Mouse (Mus musculus) retina, postnatal 1 day (tissue): ENCODE measurements around the gene Pgap1.

Experiments
- DNase-seq: peaks from one replicate; pipeline ENCODE4 v3.0.0-alpha.2; 2012

Gene Pgap1

DNA sequence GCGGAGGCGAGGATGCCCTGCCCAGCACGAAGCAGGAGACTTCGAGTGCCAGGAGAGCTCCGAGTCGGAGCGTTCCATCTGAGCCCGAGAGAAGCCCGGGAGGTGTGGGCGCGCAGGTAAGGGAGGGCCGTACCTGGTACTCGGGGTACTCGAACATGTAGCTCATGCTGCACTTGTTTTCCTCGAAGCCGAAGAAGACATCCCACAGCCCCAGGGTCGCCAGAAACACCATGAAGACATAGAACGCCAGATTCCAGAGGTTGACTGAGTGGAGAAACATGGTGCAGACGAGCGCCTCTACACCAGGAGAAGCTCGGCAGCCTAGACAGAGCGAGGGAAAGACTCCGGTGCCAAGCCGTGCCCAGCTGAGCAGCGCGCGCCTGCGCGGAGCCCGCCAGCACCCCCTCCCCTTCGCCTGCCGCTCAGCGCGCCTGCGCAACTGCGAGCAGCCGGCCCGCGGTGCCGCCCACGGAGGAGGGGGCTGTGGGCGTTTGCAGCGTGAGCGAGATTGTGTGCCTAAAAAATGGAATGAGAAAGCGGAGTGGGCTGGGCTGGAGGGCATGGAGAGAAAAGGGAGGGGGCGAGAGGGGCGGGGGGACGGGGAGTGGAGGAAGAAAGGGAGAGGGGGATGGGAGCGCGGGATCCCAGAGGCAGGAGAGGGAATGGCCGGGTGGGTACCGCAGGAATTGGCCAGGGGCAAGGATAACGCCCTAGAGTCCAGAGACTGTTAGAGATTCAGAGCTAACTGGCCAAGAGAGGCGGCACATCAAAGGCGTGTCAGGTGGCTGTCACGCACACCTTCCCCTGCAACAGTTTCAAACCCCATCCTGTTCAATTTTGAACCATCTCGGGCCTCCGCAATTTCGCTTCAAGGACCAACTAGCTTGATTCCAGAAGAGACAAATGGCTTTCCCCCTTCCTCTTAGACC lies at the start of gene Pgap1:
Gene Pgap1 (minus strand): TSS at position 384 of the 929 bp plus-strand sequence.
- peak; percentile 97 for DNase-seq

DNA sequence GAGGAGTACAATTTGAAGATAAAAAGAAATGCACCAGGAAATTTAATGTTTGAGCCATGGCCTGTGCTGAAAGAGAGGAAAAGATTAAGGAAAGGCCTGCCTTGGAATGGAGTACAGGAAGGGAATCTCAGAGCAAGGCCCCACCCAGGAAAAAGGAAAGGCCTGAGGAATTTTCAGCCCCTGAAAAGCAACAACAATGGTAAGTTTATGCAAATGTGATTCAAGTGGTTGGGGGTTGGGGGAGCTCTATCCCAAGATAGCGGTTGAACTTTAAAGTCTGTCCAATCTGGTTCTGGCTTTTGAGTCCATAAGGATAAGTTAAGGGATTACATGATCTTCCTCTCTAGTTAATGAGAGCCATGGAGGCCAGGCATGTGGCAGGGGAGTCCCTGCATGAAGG lies 49.5 kb upstream of the Pgap1 start:
- DNase-seq, result no peak

DNA sequence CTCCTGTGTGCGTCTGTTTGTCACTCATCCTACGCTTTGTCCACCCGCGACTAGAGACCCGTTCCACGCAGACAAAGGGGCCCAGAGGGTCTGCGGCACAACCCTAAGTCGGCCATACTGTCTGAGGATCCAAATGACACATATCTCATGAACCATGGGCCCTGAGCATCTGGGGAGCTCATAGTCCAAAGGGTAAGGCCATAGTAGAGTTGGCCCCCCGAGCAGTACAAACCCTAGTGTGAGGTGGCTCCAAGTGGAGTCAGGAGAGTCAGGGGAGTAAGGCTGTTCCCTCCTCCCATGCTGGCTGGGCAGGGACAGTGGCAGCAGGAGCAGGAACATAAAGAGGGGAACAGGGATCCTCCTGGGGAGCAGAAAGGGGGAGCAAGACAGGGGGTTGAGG lies 44.2 kb upstream of the Pgap1 start:
- no peak for DNase-seq

DNA sequence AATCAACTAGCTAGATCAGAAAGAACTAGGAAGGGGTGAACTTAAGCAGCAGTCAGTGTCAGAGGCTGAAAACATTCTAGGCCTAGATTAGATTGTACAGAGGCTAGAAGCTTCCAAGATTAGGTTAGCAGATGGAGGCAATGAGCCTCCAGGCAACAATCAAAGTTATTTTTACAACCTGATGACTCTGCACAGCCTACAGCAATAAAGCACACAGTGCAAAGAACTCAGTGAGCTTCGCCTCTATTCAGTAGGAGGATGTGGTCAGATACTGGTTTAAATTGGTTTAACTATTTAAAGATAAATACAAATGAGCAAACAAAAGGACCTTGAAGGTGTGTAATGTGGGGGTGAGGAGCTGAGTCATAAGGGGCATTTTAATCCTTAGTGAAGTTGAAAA lies 42.8 kb upstream of the Pgap1 start:
- no peak for DNase-seq

DNA sequence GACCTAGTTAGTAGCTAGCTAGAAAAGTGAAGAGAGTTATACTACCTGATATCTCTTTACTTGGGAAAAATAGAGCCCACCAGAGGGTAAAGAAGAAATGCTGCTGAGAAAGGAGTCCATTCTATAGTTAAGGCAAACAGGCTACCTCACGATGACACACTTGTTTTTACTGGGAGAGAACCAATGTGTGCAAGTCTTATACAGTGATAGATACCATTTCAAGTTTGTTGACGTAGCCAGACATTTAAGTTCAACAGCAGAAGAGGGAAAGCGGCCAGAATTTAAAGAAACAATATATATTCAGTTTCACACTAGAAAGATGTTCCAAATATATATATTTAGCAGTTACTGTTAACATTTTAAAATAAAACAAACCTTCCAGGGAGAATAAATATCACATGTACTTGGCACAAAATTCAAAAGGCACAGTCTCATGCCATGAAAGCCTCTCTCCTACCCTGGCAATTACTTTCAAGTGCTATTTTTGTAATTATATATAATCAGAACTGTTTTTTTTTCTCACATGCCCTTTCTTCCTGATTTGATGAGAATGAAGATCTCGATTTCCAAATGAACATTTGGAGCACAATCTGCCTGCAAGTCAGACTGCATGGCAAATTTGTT lies 40.2 kb upstream of the Pgap1 start:
- DNase-seq, result no peak

DNA sequence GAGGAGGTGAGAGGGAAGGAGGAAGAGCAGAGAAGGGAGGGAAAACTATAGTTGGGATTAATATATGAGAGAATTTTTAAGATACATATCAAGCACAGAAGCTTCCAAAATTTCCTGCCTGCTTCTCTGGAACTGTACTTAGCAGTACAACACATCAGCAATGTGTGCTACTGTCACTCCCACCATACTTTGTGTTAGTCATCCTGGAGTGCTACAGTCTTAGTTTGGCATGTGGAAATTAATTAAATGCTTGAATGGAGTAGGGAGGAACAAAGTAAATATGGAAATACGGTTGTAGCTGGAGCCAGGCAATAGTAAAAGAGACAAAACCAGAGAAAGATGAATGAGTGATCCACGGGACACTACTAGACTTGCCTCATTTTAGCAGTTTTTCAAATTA lies 38.7 kb upstream of the Pgap1 start:
- DNase-seq, result no peak

DNA sequence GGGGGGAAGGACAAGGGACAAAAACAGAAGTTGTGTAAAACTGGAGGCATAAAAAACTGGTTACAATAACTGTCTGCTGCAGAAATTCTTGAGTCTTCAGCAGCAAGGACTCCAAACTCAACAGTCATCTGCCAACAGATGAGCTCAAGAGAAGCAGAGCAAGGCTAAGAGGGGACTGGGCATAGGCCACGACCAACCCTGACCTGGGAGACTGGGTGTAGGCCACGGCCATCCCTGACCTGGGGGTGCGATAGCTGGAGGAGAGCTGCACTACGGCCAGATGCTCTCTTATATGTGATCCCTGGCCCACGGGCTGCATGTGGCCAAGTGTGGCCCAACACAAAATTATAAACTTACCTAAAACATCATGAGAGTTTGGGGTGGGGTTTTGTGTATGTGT lies 29.6 kb upstream of the Pgap1 start:
- no peak for DNase-seq

DNA sequence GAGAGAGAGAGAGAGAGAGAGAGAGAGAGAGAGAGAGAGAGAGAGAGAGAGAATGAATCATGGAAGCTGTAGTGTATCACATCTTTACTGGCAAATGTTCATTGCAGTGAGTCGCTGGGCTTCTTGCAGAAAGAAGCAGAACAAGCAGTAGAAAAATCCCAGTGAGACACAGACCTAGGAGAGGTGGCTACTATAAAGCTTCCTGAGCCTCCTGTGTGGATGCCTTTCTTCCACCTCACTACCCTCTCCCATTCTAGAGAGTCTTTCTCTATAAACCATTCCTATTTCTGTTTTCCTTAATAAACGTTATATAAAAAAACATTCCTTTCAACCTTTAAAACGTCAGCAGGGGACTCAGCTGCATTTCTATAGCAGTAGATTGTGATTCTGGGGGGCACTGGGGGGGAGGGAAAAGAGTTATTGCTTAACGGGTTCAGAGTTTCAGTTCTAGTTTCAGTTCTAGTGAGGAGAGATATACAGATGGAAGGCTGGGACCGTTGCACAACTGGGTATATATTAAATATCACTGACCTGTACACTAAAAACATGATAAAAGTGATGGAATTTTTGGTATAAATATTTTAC lies 28.6 kb upstream of the Pgap1 start:
- no peak for DNase-seq

DNA sequence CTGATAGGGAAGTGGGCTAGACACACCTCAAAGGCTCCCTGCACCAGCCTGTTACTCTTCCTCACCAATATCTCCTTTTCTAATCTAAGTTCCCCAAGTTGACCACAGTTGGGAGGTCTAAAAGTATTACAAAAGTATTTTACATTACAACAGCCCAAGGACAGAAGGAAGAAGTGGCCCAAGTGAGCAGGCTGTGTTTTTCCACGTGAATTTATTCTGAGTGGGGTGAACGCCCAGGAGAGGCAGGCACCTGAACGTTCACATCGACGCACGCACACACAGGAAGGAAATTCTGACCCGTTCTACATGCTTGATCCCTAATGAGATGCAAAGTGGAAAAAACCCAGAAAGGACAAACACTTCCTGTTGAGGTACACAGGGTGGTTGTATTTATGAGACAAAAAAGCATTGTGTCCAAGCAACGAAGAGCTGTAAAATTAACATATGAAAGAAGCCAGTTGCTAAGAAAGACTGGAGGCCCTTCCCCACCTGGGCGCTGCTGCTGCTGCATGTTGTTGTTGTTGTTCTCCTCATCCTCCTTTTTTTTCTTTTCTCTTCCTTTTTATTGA lies 27.9 kb upstream of the Pgap1 start:
- peak; percentile 14 for DNase-seq

DNA sequence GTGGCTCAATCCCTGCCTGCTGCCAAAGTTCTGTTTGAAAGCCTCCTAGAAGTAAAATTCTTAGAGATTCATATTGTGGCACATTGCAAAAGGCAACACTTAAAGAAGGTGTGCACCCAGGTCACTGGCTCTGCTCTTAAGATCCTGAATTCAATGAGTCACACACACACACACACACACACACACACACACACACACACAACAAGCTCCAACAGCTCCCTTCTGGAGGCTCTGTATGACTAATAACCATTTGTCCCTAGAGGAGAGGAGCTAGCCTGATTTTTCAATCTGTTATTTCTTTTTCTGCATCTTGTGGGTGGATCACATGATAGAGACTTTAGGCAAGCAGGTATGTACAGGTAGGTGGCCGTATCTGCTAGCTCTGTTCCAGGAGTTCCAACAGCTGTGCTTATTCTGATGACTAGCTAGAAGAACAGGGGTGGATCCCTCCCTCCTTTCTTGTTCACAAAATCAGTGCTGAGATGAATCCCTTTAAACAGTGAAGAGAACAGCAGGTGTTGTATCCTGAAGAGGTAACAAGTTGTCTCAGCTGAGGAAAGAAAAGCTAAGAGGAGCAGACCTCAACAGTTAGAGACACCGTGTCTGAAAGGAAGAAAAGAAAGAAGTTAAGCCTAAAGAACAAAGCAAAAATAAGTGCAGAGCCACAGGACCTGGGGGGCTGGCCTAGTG lies 27.2 kb upstream of the Pgap1 start:
- no peak for DNase-seq

DNA sequence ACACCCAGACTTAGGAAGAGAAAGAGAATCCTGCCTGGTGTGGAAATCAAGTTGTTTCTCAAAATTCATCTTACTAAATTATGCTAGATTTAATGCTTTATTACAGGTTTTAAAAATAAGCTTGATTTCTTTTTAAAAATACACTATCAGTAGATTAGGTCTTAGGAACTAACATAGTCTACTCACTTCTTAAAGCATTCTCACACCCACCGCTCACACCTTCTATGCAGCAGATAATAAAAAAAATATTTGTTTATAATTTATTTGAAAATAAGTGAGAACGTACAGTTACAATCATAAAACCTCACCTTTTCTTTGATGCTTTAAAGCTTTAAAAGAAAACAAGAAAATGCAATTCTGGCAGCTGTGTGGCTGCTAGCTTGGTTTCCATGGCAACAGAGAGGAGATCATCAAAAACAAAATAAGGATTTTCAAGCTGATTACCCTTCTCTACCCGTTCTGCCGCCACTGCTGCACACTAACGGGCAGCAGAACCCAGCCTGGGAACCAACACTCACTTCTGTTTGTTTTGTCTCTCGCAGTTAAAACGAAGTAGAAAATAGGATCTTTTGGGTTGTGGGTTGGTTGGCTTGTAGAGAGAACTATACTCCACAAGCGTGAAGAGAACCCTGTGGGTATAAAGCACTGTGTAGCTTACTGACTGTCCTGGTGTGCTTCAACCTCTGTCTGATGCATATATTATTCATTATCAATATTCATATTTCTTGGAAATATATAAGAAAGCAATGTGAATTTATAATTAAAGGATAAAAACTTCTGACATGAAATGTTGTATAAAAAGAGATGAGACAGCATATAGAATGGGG lies 21.1 kb upstream of the Pgap1 start:
- peak; percentile 50 for DNase-seq

DNA sequence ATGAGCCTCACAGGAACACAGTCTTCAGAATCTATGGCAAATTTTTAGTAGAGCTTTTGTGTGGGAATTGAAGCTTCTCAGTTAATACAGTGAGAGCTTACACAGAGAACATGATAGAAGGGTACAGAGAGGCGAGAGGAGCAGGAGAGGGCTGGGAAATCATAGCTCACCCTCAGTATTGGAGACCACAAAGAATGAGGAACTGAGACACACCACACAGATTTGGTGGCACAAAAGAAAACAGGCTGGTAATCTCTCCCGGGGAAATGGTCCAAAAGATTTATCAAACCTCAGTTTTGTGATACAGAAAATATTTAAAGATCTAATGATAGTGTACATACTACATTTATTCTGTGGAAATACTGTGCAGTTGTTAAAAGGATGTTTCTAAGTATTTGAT lies 11.6 kb upstream of the Pgap1 start:
- DNase-seq, result no peak

DNA sequence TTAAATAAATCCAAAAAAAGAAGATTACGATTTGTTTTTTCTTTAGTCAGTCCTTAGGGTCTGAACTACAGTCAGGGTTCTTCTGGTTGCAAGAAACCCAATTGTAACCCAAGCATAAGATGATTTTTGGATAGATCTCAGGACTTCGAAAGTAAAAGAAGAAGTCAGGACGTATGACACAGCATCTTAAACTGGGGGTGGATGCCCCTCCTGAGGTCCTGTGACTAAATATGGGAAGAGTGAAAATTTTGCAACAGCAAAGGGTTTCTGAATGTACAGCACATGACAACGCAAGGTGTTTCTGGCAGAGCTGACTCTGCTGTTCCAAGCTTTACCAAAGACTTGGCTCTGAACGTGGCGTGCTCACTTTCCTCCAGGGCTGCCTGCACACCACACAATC lies 6.4 kb upstream of the Pgap1 start:
- DNase-seq, result no peak

DNA sequence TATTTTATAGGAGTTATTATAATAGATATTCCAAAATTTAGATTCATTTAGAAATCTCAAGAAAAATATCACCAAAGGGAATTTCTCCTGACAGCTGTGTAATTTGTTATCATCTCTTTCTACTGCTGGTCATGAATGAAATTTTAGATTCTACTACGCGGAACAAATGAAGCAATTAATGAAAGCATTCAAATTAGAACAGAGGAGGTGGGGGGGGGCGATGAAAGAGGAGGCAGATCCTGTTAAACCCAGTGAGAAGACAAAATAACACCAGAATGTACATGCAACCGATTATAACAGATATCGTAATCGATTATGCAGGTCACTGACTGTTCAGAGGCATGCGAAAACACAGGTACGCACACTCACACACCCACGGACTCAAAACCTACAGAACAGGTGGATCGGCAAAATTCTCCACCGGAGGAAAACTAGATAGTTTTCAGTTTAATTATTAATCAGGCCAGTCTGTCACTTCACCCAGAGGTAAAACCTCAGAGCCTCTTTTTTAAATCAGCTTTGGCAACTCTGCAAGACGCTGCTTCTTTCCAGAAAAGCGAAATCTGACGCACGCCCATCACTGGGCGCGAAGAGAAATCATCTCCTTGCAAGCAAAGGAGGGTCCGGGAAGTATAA lies 780 bp downstream of the Pgap1 start:
- DNase-seq, result peak; percentile 26

DNA sequence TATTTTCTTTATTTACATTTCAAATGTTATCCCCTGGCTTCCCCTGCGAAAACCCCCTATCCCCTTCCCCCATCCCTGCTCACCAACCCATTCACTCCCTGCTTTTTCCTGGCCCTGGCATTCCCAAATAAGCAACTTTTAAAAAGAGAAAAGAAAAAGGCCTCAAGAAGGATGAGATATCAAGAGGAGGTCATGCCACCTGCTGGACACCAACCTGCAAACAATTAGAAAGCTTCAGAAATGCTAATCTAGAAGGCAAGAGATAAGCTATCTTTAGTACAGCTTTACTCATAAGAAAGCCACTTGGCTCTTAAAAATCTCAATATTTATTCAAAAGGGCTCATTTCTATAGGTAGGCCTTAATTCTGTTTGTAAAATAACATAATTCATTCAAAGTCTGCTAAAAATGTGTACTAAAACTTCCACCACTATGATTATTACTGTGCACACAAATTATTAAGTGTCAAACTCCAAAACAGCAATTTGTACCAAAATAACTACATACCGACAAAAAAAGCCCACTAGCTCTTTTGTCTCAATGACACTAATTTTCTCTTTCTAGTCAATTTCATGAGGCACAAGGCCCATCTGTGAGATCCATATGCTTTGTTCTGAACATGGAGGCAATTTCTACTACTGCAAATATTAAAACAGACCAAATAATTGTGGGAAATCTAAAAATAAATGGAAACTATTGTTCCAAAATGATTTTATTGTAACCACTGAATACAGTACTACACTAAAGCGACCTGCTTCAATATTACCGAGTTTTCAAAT lies 1.9 kb downstream of the Pgap1 start:
- DNase-seq, result no peak

DNA sequence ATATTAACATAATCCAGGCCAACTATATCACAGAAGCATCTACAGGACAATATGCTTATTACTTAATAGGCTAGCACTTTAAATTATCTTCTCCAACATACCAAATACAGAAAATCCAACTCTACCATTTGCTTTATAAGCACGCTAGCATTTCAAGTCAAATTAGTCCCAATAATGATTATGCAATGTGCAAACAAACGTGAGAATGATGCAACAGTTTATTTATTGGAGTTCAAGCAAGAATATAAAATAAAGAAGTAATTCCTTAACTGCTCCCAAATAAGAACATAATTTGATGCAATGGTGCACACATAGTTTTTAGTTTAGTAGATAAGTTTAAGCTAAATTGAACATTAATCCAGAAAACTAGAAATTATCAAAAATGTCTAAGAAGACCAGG lies 4.9 kb downstream of the Pgap1 start:
- DNase-seq, result no peak

DNA sequence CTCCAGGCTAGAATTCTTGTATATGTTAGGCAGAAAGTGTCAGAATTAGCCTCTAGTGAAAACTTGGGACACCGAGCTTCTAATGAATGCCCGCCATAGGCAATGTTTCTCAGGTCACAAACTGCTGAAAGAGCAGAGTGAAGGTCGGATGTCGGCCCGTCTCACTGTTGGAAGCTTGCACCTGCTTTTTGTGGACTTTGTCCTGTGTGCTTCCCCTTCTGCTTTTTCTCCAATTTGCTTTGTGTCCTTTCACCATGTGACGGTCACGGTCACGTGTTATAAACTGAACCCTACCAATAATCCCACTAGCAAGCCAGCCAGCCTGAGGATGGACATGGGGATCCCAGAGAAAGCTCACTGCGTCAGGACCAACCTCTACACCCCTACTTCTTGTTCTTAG lies 12.3 kb downstream of the Pgap1 start:
- no peak for DNase-seq

DNA sequence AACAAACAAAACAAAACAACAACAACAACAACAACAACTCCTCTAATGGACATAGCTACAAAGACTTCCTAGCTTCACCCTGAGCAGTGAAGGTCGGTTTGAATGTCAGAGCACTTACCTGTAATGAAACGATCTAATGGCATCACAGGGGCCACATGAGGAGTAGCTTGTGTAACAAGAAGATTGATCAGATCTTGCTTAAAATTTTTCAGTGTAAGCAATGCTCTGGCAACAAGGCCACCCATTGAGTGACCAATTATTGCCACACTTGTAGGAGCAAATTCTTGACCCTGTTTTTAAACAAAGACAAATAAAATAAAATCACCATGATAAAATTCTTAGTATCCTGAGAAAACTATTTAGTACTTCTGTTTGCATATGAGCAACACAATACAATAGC lies 14.6 kb downstream of the Pgap1 start:
- DNase-seq, result no peak

DNA sequence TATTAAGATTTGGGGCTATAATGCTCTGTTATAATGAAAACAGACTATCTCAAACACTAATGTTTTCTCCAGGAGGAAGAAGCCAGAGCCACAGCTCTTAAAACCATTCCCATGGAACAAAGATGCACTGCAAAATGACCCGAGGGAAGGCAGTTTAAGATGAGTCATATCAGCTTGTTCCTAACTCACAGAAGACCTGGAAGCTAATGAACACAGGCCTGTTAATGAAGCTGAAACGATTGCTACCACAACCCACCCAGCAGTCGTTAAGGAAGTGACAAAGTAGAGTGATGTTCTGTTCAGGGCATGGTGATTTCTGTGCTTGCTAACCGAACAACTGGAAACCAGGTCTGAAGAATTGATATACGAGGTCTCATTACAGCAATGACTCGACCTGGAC lies 26.3 kb downstream of the Pgap1 start:
- DNase-seq, result no peak

DNA sequence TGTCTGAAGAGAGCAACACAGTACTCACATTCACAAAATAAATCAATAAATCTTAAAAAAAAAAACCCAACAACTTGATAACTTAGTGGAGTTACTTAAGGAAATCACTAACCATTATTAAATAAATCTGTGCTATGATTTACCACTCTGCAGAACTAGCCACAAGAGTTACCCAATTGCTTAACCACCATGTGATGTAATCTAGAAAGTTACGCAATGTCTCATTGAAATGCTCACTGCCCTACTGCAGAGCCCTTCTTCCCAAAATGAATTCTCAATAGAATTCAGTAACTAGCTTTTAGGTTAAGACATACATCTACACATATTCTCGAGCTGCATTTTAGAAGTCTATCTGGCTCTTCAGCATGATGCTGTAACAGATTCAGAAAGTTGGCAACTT lies 33.8 kb downstream of the Pgap1 start:
- DNase-seq, result no peak

DNA sequence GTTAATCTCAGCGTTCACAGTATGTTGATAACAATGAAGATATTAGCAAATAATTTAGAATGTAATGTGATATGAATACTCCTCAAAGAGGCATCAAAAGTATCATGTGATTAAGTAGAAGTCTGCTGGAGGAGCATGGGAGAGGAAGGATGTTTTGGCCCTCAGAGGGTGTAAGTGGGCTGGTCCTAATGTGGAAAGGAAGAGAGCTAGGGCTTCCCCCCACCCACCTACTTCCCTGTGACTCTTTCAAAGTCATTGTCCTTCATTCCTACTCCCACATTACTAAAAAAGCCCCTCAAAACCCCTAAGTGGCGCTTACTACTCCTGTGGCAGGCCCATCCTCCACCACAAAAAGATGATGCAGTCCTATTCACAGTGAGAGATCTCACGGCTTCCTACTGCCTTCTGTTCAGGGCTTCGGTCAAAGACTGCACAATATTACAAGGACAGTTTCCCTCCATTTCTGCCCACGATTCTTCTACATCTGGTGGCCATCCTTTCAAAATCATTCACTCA lies 37.4 kb downstream of the Pgap1 start:
- DNase-seq, result no peak
